Mouse (Mus musculus): ENCODE measurements around the gene Pfkm. TPM values are rescaled to one million over a fixed set of nuclear protein-coding genes. Genes with fewer than 3 reads are reported as not detected.

Gene Pfkm
- polyA plus RNA-seq, 1 experiment = 4.8 TPM

GRCm38 (mm10) chr15:98098519-98098918, 6.1 kb downstream of the Pfkm start:
- Histone ChIP-seq H3K36me3 (ENCODE audit: control insufficient read depth, insufficient read depth, low read length) (no peaks in the 10 kb centered on the region), H3K27me3 (ENCODE audit: control insufficient read depth, insufficient read depth, low read length) (no peaks in the 10 kb centered on the region), H3K4me3 (ENCODE audit: low read depth, low read length) (no peak overlapping the region), H3K4me1 (ENCODE audit: control insufficient read depth, insufficient read depth, insufficient read length, low read length) (no peaks in the 10 kb centered on the region), H3K27ac (ENCODE audit: insufficient read depth, low read depth, low read length) (no peak overlapping the region)
- WGBS = 90% methylated on average over 9 of the region's 9 CpGs
- TF ChIP-seq POLR2A (IDR thresholded peaks at IDR 0.05; ENCODE audit: low read depth, low read length) = no peak
- no peak for TF ChIP-seq CTCF (IDR thresholded peaks at IDR 0.05; ENCODE audit: extremely low read depth, insufficient read length, insufficient replicate concordance, low read depth, low read length)

GRCm38 (mm10) chr15:98102401-98102800, 10.0 kb downstream of the Pfkm start:
- 91% methylated on average over 6 of the region's 6 CpGs for WGBS
- Histone ChIP-seq H3K4me3 (ENCODE audit: low read depth, low read length) (no peak overlapping the region), H3K4me1 (ENCODE audit: control insufficient read depth, insufficient read depth, insufficient read length, low read length) (peaks cover 6% of the 10 kb centered on the region; the same call in 1 of the 2 replicates), H3K36me3 (ENCODE audit: control insufficient read depth, insufficient read depth, low read length) (no peaks in the 10 kb centered on the region), H3K27me3 (ENCODE audit: control insufficient read depth, insufficient read depth, low read length) (no peaks in the 10 kb centered on the region), H3K27ac (ENCODE audit: insufficient read depth, low read depth, low read length) (no peak overlapping the region)
- TF ChIP-seq CTCF (IDR thresholded peaks at IDR 0.05; ENCODE audit: extremely low read depth, insufficient read length, insufficient replicate concordance, low read depth, low read length) = no peak
- TF ChIP-seq POLR2A (IDR thresholded peaks at IDR 0.05; ENCODE audit: low read depth, low read length) = no peak

GRCm38 (mm10) chr15:98106506-98106905, 14.1 kb downstream of the Pfkm start:
- Histone ChIP-seq H3K36me3 (ENCODE audit: control insufficient read depth, insufficient read depth, low read length) (no peaks in the 10 kb centered on the region), H3K4me3 (ENCODE audit: low read depth, low read length) (no peak overlapping the region), H3K27ac (ENCODE audit: insufficient read depth, low read depth, low read length) (no peak overlapping the region), H3K4me1 (ENCODE audit: control insufficient read depth, insufficient read depth, insufficient read length, low read length) (peaks cover 19% of the 10 kb centered on the region), H3K27me3 (ENCODE audit: control insufficient read depth, insufficient read depth, low read length) (no peaks in the 10 kb centered on the region)
- TF ChIP-seq POLR2A (IDR thresholded peaks at IDR 0.05; ENCODE audit: low read depth, low read length) (no peak), CTCF (IDR thresholded peaks at IDR 0.05; ENCODE audit: extremely low read depth, insufficient read length, insufficient replicate concordance, low read depth, low read length) (no peak)
- WGBS = 29% methylated on average over 6 of the region's 6 CpGs

GRCm38 (mm10) chr15:98107230-98107629, 14.8 kb downstream of the Pfkm start:
- TF ChIP-seq CTCF (IDR thresholded peaks at IDR 0.05; ENCODE audit: extremely low read depth, insufficient read length, insufficient replicate concordance, low read depth, low read length) (no peak), POLR2A (IDR thresholded peaks at IDR 0.05; ENCODE audit: low read depth, low read length) (no peak)
- peaks cover 21% of the 10 kb centered on the region for H3K4me1 ChIP-seq (ENCODE audit: control insufficient read depth, insufficient read depth, insufficient read length, low read length)
- peak overlapping the region; percentile 17; the same call in 1 of the 2 replicates for H3K4me3 ChIP-seq (ENCODE audit: low read depth, low read length)
- WGBS = 32% methylated on average over 6 of the region's 6 CpGs
- no peaks in the 10 kb centered on the region for H3K27me3 ChIP-seq (ENCODE audit: control insufficient read depth, insufficient read depth, low read length)
- H3K27ac ChIP-seq (ENCODE audit: insufficient read depth, low read depth, low read length) = no peak overlapping the region
- H3K36me3 ChIP-seq (ENCODE audit: control insufficient read depth, insufficient read depth, low read length) = no peaks in the 10 kb centered on the region

- Histone ChIP-seq H3K4me1 (ENCODE audit: control insufficient read depth, insufficient read depth, insufficient read length, low read length) (peaks cover 21% of the 10 kb centered on the region), H3K36me3 (ENCODE audit: control insufficient read depth, insufficient read depth, low read length) (no peaks in the 10 kb centered on the region), H3K27ac (ENCODE audit: insufficient read depth, low read depth, low read length) (no peak overlapping the region), H3K27me3 (ENCODE audit: control insufficient read depth, insufficient read depth, low read length) (no peaks in the 10 kb centered on the region), H3K4me3 (ENCODE audit: low read depth, low read length) (peak overlapping the region; percentile 81)
- 19% methylated on average over 11 of the region's 11 CpGs for WGBS
- TF ChIP-seq CTCF (IDR thresholded peaks at IDR 0.05; ENCODE audit: extremely low read depth, insufficient read length, insufficient replicate concordance, low read depth, low read length) (no peak), POLR2A (IDR thresholded peaks at IDR 0.05; ENCODE audit: low read depth, low read length) (no peak)
These were observed 15.4 kb downstream of the Pfkm start for GRCm38 (mm10) chr15:98107703-98108296.

GRCm38 (mm10) chr15:98108297-98109152, 16.1 kb downstream of the Pfkm start:
- Histone ChIP-seq H3K36me3 (ENCODE audit: control insufficient read depth, insufficient read depth, low read length) (no peaks in the 10 kb centered on the region), H3K27ac (ENCODE audit: insufficient read depth, low read depth, low read length) (no peak overlapping the region), H3K27me3 (ENCODE audit: control insufficient read depth, insufficient read depth, low read length) (no peaks in the 10 kb centered on the region), H3K4me1 (ENCODE audit: control insufficient read depth, insufficient read depth, insufficient read length, low read length) (peaks cover 21% of the 10 kb centered on the region), H3K4me3 (ENCODE audit: low read depth, low read length) (peak overlapping the region; percentile 81)
- 7% methylated on average over 37 of the region's 37 CpGs for WGBS
- TF ChIP-seq POLR2A (IDR thresholded peaks at IDR 0.05; ENCODE audit: low read depth, low read length) (peak; percentile 26; the same call in 1 of the 2 replicates), CTCF (IDR thresholded peaks at IDR 0.05; ENCODE audit: extremely low read depth, insufficient read length, insufficient replicate concordance, low read depth, low read length) (no peak)

- H3K4me3 ChIP-seq (ENCODE audit: low read depth, low read length) = no peak overlapping the region
- H3K27me3 ChIP-seq (ENCODE audit: control insufficient read depth, insufficient read depth, low read length) = no peaks in the 10 kb centered on the region
- 42% methylated on average over 5 of the region's 5 CpGs for WGBS
- H3K36me3 ChIP-seq (ENCODE audit: control insufficient read depth, insufficient read depth, low read length) = no peaks in the 10 kb centered on the region
- TF ChIP-seq POLR2A (IDR thresholded peaks at IDR 0.05; ENCODE audit: low read depth, low read length) (no peak), CTCF (IDR thresholded peaks at IDR 0.05; ENCODE audit: extremely low read depth, insufficient read length, insufficient replicate concordance, low read depth, low read length) (no peak)
- no peak overlapping the region for H3K27ac ChIP-seq (ENCODE audit: insufficient read depth, low read depth, low read length)
- peaks cover 21% of the 10 kb centered on the region for H3K4me1 ChIP-seq (ENCODE audit: control insufficient read depth, insufficient read depth, insufficient read length, low read length)
These were observed 19.4 kb downstream of the Pfkm start for GRCm38 (mm10) chr15:98111791-98112190.

All from small intestine, adult 2 months (tissue).